Mouse (Mus musculus): ENCODE data around the gene P2ry12.

P2ry12 gene

GRCm38 (mm10) chr3:59230912-59231311 lies 31.8 kb downstream of the P2ry12 start:
- no peak for DNase-seq

- DNase-seq = peak; percentile 35
Measured at GRCm38 (mm10) chr3:59228730-59229551, 33.7 kb downstream of the P2ry12 start.

- no peak for DNase-seq
Measured at GRCm38 (mm10) chr3:59227696-59228095, 35.0 kb downstream of the P2ry12 start.

GRCm38 (mm10) chr3:59225411-59225810 lies 37.3 kb downstream of the P2ry12 start:
- no peak for DNase-seq

- no peak for DNase-seq
Measured at GRCm38 (mm10) chr3:59222303-59222702, 40.4 kb downstream of the P2ry12 start.

- DNase-seq = no peak
Measured at GRCm38 (mm10) chr3:59219326-59219725, 43.3 kb downstream of the P2ry12 start.

GRCm38 (mm10) chr3:59217211-59217610 lies 45.5 kb downstream of the P2ry12 start:
- DNase-seq = no peak

- DNase-seq = no peak
Measured at GRCm38 (mm10) chr3:59212404-59212803, 50.3 kb downstream of the P2ry12 start.

- DNase-seq = no peak
Measured at GRCm38 (mm10) chr3:59211784-59212183, 50.9 kb downstream of the P2ry12 start.

GRCm38 (mm10) chr3:59210727-59211126 lies 51.9 kb downstream of the P2ry12 start, which contains the start of gene P2ry13:
TSS of gene P2ry13 (minus strand) at chr3:59210882.
- DNase-seq = no peak

GRCm38 (mm10) chr3:59210089-59210488 lies 52.6 kb downstream of the P2ry12 start:
- no peak for DNase-seq

GRCm38 (mm10) chr3:59208650-59209548 lies 53.8 kb downstream of the P2ry12 start:
- DNase-seq = peak; percentile 63

- peak; percentile 65 for DNase-seq
Measured at GRCm38 (mm10) chr3:59205941-59206340, 56.7 kb downstream of the P2ry12 start.

GRCm38 (mm10) chr3:59204719-59205503 lies 57.8 kb downstream of the P2ry12 start:
- DNase-seq = no peak

GRCm38 (mm10) chr3:59203802-59204520 lies 58.7 kb downstream of the P2ry12 start:
- no peak for DNase-seq

GRCm38 (mm10) chr3:59197329-59197948 lies 65.2 kb downstream of the P2ry12 start:
- no peak for DNase-seq

GRCm38 (mm10) chr3:59194938-59195337 lies 67.7 kb downstream of the P2ry12 start, which contains the start of gene Gpr87:
TSS of gene Gpr87 (minus strand) at chr3:59195104.
- DNase-seq = no peak

GRCm38 (mm10) chr3:59194099-59194498 lies 68.6 kb downstream of the P2ry12 start:
- DNase-seq = no peak

- no peak for DNase-seq
Measured at GRCm38 (mm10) chr3:59191674-59192073, 71.0 kb downstream of the P2ry12 start.

- no peak for DNase-seq
Measured at GRCm38 (mm10) chr3:59187336-59187735, 75.3 kb downstream of the P2ry12 start.

- no peak for DNase-seq
Measured at GRCm38 (mm10) chr3:59185662-59186061, 77.0 kb downstream of the P2ry12 start.

- DNase-seq = no peak
Measured at GRCm38 (mm10) chr3:59182129-59182528, 80.5 kb downstream of the P2ry12 start.

Measured in thymus, postnatal 14 days (tissue).